Mouse (Mus musculus) intestine, embryonic 14.5 days (tissue): Measurements from ENCODE around the gene Susd4. TPM values are rescaled to one million over a fixed set of nuclear protein-coding genes. Genes with fewer than 3 reads are reported as not detected.

Source experiments
- ATAC-seq: fragments of 200-750 bp; cut with Nextera tagmentation; replicated peaks from 2 replicates; pipeline ENCODE4 v1.8.0; 2017; ENCODE audit warnings: low read depth, moderate number of reproducible peaks, moderate TSS enrichment, moderate library complexity; ENCODE audit not compliant: low FRiP score, low TSS enrichment
- DNase-seq: peaks from one replicate; pipeline ENCODE4 v3.0.0-alpha.2; 2018; ENCODE audit warnings: low spot score
- H3K27ac ChIP-seq: fragments of 300-500 bp; sonication (generic); 2 replicates; pipeline ENCODE4 v1.5.1; 2014; ENCODE audit warnings: low read depth, mild to moderate bottlenecking, control low read depth
- H3K27me3 ChIP-seq: fragments of 300-500 bp; sonication (generic); replicated peaks from 2 replicates; pipeline ENCODE4 v1.6.1; 2014; ENCODE audit warnings: low read length, control low read depth; ENCODE audit not compliant: control insufficient read depth, insufficient read depth
- H3K36me3 ChIP-seq: fragments of 300-500 bp; sonication (generic); 2 replicates; pipeline ENCODE4 v1.6.1; 2014; ENCODE audit warnings: low read length, control low read depth; ENCODE audit not compliant: control insufficient read depth, insufficient read depth
- H3K4me1 ChIP-seq: fragments of 300-500 bp; sonication (generic); replicated peaks from 2 replicates; pipeline ENCODE4 v1.6.1; 2014; ENCODE audit warnings: low read length, control low read depth, mixed read lengths; ENCODE audit not compliant: control insufficient read depth, insufficient read depth
- H3K4me2 ChIP-seq: fragments of 300-500 bp; sonication (generic); 2 replicates; pipeline ENCODE4 v1.6.1; 2014; ENCODE audit warnings: low read length
- H3K4me3 ChIP-seq: fragments of 300-500 bp; sonication (generic); 2 replicates; pipeline ENCODE4 v1.5.1; 2014; ENCODE audit warnings: low read depth, low read length, control low read depth, mixed read lengths
- H3K9ac ChIP-seq: fragments of 300-500 bp; sonication (generic); 2 replicates; pipeline ENCODE4 v1.6.1; 2014; ENCODE audit warnings: mild to moderate bottlenecking, low read length
- H3K9me3 ChIP-seq: fragments of 300-500 bp; sonication (generic); 2 replicates; pipeline ENCODE4 v1.6.1; 2016; ENCODE audit warnings: low read length, control low read depth; ENCODE audit not compliant: control insufficient read depth
- WGBS: fragments of 180-500 bp; shearing (Covaris S2); extraction: QIAGEN DNeasy Blood & Tissue Kit; methylation state at CpG from one replicate; pipeline ENCODE4 v1.1.7; 2014; 5-methylcytosine and 5-hydroxymethylcytosine counted together
- polyA plus RNA-seq: library from polyadenylated mRNA; unstranded; fragments of >200 nt; fragmentation: Nextera tagmentation; extraction: Ambion mirVana; gene quantifications from 2 replicates; pipeline ENCODE4 v1.2.1, GENCODE M21; 2014

Susd4 gene
- polyA plus RNA-seq, 1 experiment from 2014 or later, result 24.5 TPM

GRCm38 (mm10) chr1:182794221-182794620 lies 30.6 kb downstream of the Susd4 start:
- H3K9me3 ChIP-seq, result no peaks in the 10 kb centered on the region
- DNase-seq (no peak), ATAC-seq (no peak)
- WGBS, result 93% methylated on average over 10 of the region's 10 CpGs
- H3K4me3 ChIP-seq, result no peak overlapping the region
- peaks cover 19% of the 10 kb centered on the region for H3K4me1 ChIP-seq
- no peak overlapping the region for H3K27ac ChIP-seq
- H3K27me3 ChIP-seq, result no peaks in the 10 kb centered on the region
- H3K4me2 ChIP-seq, result no peak overlapping the region
- H3K9ac ChIP-seq, result no peak overlapping the region
- no peaks in the 10 kb centered on the region for H3K36me3 ChIP-seq

- no peak for ATAC-seq
- 91% methylated on average over 9 of the region's 9 CpGs for WGBS
- no peak for DNase-seq
These were observed 31.0 kb downstream of the Susd4 start for GRCm38 (mm10) chr1:182794628-182795027.

DNA sequence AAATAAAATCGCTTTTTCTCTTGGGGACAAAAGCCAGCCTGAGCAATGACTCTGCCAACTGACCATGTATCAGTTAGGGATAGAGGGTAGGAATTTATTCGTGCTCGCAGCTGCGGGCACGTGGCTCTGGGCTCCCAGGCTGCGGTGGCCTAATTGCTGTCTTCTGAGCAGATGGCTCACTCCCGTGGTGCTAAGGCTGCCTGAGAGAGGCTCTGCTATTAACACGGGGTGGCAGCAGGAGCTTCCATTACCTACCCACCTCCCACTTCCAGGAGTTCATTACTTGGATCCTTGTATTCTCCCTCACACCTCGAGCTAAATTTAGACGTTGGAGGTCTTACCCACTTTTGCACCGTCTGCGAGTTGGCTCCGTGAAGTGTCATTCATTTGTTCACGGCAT lies 33.4 kb downstream of the Susd4 start:
- no peaks in the 10 kb centered on the region for H3K27me3 ChIP-seq
- no peak for DNase-seq
- ATAC-seq, result no peak
- H3K9me3 ChIP-seq, result no peaks in the 10 kb centered on the region
- H3K4me2 ChIP-seq, result no peak overlapping the region
- H3K27ac ChIP-seq, result no peak overlapping the region
- H3K36me3 ChIP-seq, result no peaks in the 10 kb centered on the region
- H3K4me3 ChIP-seq, result no peak overlapping the region
- peaks cover 11% of the 10 kb centered on the region for H3K4me1 ChIP-seq
- 70% methylated on average over 14 of the region's 14 CpGs for WGBS
- H3K9ac ChIP-seq, result no peak overlapping the region

More at GRCm38 (mm10) chr1:182794628-182795027, 31.0 kb downstream of the Susd4 start:
- no peak overlapping the region for H3K27ac ChIP-seq
- H3K36me3 ChIP-seq, result no peaks in the 10 kb centered on the region
- no peak overlapping the region for H3K4me3 ChIP-seq
- peaks cover 15% of the 10 kb centered on the region for H3K4me1 ChIP-seq
- no peaks in the 10 kb centered on the region for H3K9me3 ChIP-seq
- no peak overlapping the region for H3K9ac ChIP-seq
- no peaks in the 10 kb centered on the region for H3K27me3 ChIP-seq
- H3K4me2 ChIP-seq, result no peak overlapping the region

GRCm38 (mm10) chr1:182801590-182801989 lies 37.9 kb downstream of the Susd4 start:
- Histone ChIP-seq H3K27me3 (no peaks in the 10 kb centered on the region), H3K36me3 (no peaks in the 10 kb centered on the region), H3K9ac (no peak overlapping the region), H3K9me3 (no peaks in the 10 kb centered on the region), H3K4me2 (no peak overlapping the region), H3K4me1 (no peaks in the 10 kb centered on the region), H3K27ac (no peak overlapping the region), H3K4me3 (no peak overlapping the region)
- DNase-seq (no peak), ATAC-seq (no peak)
- 88% methylated on average over 2 of the region's 2 CpGs for WGBS

GRCm38 (mm10) chr1:182802891-182803290 lies 39.2 kb downstream of the Susd4 start:
- H3K4me1 ChIP-seq, result no peaks in the 10 kb centered on the region
- no peaks in the 10 kb centered on the region for H3K27me3 ChIP-seq
- no peak for ATAC-seq
- no peak overlapping the region for H3K9ac ChIP-seq
- no peak overlapping the region for H3K4me2 ChIP-seq
- no peak overlapping the region for H3K27ac ChIP-seq
- no peaks in the 10 kb centered on the region for H3K36me3 ChIP-seq
- WGBS, result 69% methylated on average over 15 of the region's 15 CpGs
- no peak overlapping the region for H3K4me3 ChIP-seq
- DNase-seq, result no peak
- no peaks in the 10 kb centered on the region for H3K9me3 ChIP-seq

DNA sequence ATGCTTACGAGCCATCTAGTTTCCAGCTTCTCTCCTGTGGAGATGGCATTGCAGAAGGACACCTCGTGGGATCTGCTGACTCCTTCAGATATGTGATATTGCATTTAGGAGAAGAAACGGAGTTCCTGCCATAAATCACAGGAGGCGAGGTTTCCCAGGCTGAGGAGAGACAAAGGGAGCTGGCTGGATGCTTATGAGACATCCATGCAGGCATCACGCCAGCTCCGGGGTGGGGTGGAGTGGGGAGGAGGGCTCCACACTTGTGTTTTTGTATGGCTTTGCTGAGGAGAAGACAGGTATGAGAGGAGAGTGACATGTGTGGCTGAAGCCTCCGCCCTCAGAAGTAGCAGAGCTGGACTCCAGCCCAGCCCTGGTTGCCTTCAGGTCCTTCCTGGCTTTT lies 50.3 kb downstream of the Susd4 start:
- Histone ChIP-seq H3K4me3 (no peak overlapping the region), H3K27me3 (no peaks in the 10 kb centered on the region), H3K9me3 (0 out of 2 replicates have a peak, but pooled peaks cover 3% of the 10 kb centered on the region), H3K36me3 (no peaks in the 10 kb centered on the region), H3K9ac (no peak overlapping the region), H3K27ac (no peak overlapping the region), H3K4me2 (no peak overlapping the region), H3K4me1 (peaks cover 10% of the 10 kb centered on the region; the same call in 1 of the 2 replicates)
- no peak; the same call in 1 of the 2 replicates for ATAC-seq
- 40% methylated on average over 7 of the region's 7 CpGs for WGBS
- no peak for DNase-seq

- no peaks in the 10 kb centered on the region for H3K36me3 ChIP-seq
- 85% methylated on average over 6 of the region's 6 CpGs for WGBS
- peaks cover 16% of the 10 kb centered on the region for H3K4me1 ChIP-seq
- no peak overlapping the region for H3K4me2 ChIP-seq
- no peak overlapping the region for H3K27ac ChIP-seq
- 0 out of 2 replicates have a peak, but pooled peaks cover 3% of the 10 kb centered on the region for H3K9me3 ChIP-seq
- no peak overlapping the region for H3K4me3 ChIP-seq
- H3K27me3 ChIP-seq, result no peaks in the 10 kb centered on the region
- ATAC-seq, result no peak
- H3K9ac ChIP-seq, result no peak overlapping the region
- DNase-seq, result no peak
These were observed 50.9 kb downstream of the Susd4 start for GRCm38 (mm10) chr1:182814566-182814965.

- 65% methylated on average over 5 of the region's 5 CpGs for WGBS
- H3K4me1 ChIP-seq, result peaks cover 16% of the 10 kb centered on the region
- H3K36me3 ChIP-seq, result no peaks in the 10 kb centered on the region
- H3K4me2 ChIP-seq, result no peak overlapping the region
- H3K4me3 ChIP-seq, result no peak overlapping the region
- DNase-seq (no peak), ATAC-seq (no peak)
- H3K27ac ChIP-seq, result no peak overlapping the region
- H3K9me3 ChIP-seq, result 0 out of 2 replicates have a peak, but pooled peaks cover 1% of the 10 kb centered on the region
- no peak overlapping the region for H3K9ac ChIP-seq
- H3K27me3 ChIP-seq, result no peaks in the 10 kb centered on the region
These were observed 53.4 kb downstream of the Susd4 start for GRCm38 (mm10) chr1:182817106-182817505.

- no peaks in the 10 kb centered on the region for H3K27me3 ChIP-seq
- WGBS, result 35% methylated on average over 6 of the region's 6 CpGs
- H3K4me2 ChIP-seq, result no peak overlapping the region
- H3K4me1 ChIP-seq, result peaks cover 16% of the 10 kb centered on the region
- no peak overlapping the region for H3K27ac ChIP-seq
- ATAC-seq, result no peak
- no peak overlapping the region for H3K9ac ChIP-seq
- no peak overlapping the region for H3K4me3 ChIP-seq
- no peaks in the 10 kb centered on the region for H3K36me3 ChIP-seq
- no peaks in the 10 kb centered on the region for H3K9me3 ChIP-seq
- no peak for DNase-seq
These were observed 54.0 kb downstream of the Susd4 start for GRCm38 (mm10) chr1:182817624-182818023.
